Mouse (Mus musculus) liver, embryonic 14.5 days (tissue): ENCODE data around the gene Arl15.

Experiments
- CTCF ChIP-seq: IDR thresholded peaks from 2 replicates; pipeline ENCODE4 v1.5.1; 2016; ENCODE audit warnings: antibody characterized with exemption, low read depth, control low read depth
- EP300 ChIP-seq: IDR thresholded peaks from 2 replicates; pipeline ENCODE4 v1.6.1; 2016; ENCODE audit warnings: antibody characterized with exemption, low read depth

DNA sequence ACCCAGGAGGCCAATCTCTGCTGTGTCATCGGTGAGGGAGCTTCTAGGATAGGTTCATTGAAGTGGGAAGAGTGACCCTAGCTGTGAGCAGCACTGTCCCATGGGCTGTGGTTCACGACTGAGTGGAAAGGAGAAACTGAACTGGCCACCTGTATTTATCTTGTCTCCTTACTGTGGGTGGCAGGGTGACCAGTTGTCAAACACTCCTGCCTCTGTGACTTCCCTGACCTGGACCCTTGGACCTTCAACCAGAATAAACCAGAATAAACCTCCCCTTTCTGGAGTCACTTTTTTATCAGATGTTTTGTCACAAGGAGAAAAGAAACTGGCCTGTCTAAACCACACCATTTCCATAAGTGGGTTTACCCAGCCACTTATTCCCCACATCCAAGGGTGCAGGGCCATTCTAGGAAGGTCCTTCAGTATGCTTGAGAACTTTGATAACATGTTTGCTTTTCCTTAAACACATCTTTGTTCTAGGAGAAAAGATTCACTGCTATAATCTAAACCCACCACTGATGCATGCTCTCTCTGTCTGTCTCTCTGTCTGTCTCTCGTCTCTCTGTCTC lies 289.3 kb downstream of the Arl15 start:
- no peak for TF ChIP-seq CTCF
- TF ChIP-seq EP300 = no peak
